Mouse (Mus musculus) left cerebral cortex, postnatal 36 days (tissue): ENCODE data around the gene Tulp2. TPM values are rescaled to one million over a fixed set of nuclear protein-coding genes. Genes with fewer than 3 reads are reported as not detected.
"Not testable (repeated sequence)": the region's sequence is repeated elsewhere in the genome, so short reads cannot be mapped to it uniquely, and the experiment has no call there.

Source experiments
- DNase-seq, 2 experiments: peaks; one replicate each; pipeline ENCODE4 v3.0.0; 2021 to 2022; ENCODE audit warnings: low spot score in 2 of 2, mixed read lengths in 1 of 2
- intact Hi-C: fragments of 180-260 bp; cut with DNase I; formaldehyde crosslinking; loops from one replicate; pipeline ENCODE4 v1.15.1; 2025
- total RNA-seq, 2 experiments: library from RNA; stranded (reverse); gene quantifications; 2 replicates each; pipeline ENCODE4 v1.2.3; 2021

The Tulp2 gene
- total RNA-seq, 2 experiments from 2014 or later: not detected

DNA sequence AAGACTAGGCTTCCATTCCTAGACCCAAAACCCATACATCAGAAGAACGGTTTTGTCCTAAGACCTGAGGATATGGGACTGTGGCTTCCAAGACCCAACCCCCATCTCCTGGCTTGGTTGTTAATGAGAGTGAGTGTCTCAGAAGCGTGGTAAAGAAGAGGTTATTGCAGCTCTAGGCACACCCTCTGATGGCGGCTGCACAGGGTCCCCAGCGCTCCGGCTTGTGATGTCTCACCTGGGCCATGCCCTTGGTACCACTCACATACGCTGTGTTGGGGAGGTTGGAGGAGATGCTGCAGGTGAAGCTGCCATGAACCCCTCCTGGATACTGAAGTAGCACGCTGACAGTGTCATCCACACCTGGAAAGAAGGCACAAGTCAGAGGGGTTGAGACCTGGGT is 2.9 kb upstream of the Tulp2 start:
- intact Hi-C loops: loop anchor here (5.0 to 10.0 kb wide), 2 partner anchors 49 to 206 kb away; partner anchors contain the start of genes Ntn5, Plekha4 and Ppp1r15a
- DNase-seq: no peak

DNA sequence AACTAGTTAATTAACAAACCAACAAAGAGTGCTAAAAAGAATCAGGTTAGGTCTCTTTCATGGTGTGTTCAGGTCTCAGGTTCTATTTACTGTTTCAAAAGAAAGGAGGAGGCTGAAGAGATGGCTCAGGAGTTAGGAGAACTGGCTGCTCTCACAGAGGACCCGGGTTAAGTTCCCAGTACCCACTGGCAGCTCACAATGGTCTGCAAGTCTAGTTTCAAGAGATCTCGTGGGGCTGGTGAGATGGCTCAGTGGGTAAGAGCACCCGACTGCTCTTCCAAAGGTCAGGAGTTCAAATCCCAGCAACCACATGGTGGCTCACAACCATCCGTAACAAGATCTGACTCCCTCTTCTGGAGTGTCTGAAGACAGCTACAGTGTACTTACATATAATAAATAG is 1.4 kb upstream of the Tulp2 start:
- DNase-seq, intact Hi-C loops: not testable (repeated sequence)

GRCm38 (mm10) chr7:45482166-45482565 is 489 bp downstream of the Tulp2 start:
- DNase-seq: no peak
- intact Hi-C loops: no loop called here

GRCm38 (mm10) chr7:45484985-45485384 is 3.3 kb downstream of the Tulp2 start:
- DNase-seq, intact Hi-C loops: not testable (repeated sequence)

DNA sequence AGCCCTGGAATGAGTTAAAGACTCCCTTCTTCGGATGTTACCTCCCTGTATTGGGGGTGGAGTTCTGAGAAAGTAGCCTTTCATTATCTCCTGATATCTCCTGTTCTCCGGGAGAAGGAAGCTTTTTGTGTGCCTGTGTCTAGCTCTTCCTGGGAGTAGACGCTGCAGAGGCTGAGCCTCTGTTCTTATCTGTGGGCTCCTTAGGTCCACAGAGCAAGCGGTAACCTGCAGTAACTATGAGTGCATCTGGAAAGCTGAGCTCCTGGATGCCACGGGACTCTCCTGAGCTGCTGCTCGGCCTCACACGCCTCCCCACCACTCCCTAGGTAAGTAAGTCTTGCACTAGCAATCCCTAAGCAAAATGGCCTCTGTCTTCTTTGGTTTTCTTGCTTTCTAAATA is 4.5 kb downstream of the Tulp2 start:
- intact Hi-C loops: no loop called here
- DNase-seq: no peak

GRCm38 (mm10) chr7:45486761-45487415 is 5.2 kb downstream of the Tulp2 start, which contains the start of gene Gm45808:
TSS of gene Gm45808 (minus strand) at chr7:45486811.
- intact Hi-C loops: no loop called here
- DNase-seq: no peak

DNA sequence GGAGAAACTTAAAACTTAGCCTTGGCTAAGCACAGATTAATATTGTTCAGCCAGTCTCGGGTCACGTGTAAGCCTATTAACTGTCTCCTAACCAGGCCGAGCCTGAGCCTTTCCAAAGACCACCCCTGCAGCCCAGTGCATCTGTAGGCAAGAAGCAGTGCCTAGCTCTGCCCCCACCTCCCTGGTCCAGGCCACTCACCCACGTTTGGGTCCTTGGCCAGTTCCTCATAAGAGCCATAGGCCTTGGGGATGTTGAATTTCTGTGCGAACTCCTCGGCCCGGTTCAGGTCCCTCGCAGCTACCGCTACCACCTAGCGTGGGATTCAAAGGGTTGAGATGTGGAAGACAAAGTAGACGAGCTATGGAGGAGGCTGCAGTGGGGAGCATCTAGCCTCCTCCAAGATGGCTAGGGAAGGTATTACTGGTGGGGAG is 6.2 kb downstream of the Tulp2 start:
- intact Hi-C loops: no loop called here
- no peak for DNase-seq

DNA sequence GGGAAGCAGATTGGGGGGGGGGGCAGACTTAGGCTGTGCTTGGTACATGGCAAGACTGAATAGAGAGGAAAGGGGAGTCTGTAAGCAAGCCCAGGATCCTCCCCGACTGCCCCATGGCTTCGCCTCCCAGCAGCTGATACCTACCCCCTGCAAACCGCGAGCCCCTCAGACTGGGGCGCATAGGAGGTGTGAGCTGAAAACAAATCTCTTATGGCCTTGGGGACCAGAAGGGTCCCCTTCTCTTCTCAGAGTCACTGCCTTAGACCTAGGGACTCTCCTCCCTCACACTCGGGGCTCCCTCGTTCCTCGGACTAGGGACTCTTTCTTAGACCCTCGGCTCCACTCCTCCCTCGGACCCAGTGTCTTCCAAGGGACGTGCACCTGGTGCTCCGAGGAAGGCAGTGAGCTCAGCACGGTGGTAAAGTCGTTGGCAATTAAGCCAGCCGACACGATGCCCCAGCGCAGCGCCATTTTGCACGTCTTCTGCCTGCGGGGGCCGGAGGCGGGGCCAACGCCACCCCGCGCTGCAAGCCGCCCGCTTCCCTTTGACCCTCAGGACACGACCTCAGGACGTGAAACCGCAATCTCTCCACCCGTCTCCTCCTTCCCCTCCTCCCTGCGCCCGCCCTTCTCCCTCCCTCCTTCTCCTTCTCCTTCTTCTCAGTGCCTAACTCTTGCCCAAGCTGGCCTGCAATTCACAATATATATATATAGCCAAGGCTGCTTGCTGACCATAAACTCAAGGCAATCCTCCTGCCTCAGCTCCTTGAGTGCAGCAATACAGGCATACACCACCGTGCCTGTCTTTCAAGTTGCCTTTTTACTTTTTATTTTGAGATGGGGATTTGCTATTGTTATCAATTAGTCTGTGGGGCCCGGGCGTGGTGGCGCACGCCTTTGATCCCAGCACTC is 6.9 kb downstream of the Tulp2 start, which contains the start of gene Dhdh:
Dhdh (minus strand) TSS at position 513 of the 912 bp plus-strand sequence.
- intact Hi-C loops: no loop called here
- peak; percentile 41 to 45 for DNase-seq

GRCm38 (mm10) chr7:45489578-45489977 is 7.9 kb downstream of the Tulp2 start:
- no peak for DNase-seq
- intact Hi-C loops: no loop called here

GRCm38 (mm10) chr7:45490822-45491221 is 9.1 kb downstream of the Tulp2 start:
- intact Hi-C loops: no loop called here
- no peak for DNase-seq

- DNase-seq: no peak
- intact Hi-C loops: no loop called here
Observed at GRCm38 (mm10) chr7:45491264-45491663, 9.6 kb downstream of the Tulp2 start.

DNA sequence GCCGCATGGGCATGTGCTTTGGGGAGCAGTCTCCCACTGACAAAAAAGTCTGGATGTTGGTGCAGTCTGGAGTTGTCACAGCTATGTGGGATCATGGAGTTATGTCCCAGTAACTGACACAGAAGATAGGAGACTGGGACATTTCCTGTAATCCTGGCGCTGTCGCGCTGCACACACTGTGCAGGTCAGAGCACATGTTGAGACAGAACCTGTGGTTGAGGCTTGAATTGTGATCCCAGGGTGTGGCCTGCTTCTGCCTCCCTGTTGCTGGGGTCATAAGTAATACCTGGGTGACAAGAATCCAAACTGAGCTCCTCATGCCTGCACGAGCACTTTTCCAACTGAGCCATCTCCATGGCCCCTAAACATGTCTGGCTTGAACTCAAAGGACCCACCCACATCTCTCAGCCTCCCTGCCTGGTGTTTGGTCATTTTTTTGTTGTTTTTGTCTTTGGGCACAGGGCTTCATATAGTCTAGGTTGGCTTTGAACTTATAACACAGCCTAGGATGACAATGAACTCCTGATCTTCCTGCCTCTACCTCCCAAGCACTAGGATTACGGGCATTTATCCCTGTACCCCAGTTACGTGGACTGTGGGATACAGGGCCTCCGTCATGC is 10.7 kb downstream of the Tulp2 start:
- intact Hi-C loops: no loop called here

DNA sequence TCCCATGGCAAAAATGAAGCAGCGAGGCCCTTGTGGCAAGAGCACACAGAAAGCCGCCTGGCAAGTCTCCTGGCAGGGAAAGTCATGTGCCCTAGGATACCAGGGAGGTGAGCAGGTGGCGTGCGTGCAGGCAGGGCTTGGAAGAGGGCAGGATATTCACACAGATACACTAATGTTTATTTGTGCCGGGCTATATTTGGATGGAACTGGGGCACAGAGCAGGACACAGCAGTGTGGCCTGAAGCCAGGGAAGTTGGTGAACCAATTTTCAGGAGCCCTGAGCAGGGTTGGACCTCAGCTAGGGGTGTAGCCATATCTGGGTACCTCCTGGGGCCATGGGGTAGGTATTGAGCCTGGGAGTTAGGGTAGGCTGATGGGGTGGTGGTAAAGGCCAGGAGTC is 11.3 kb downstream of the Tulp2 start:
- intact Hi-C loops: no loop called here
- no peak for DNase-seq

More for the DNA sequence above, 10.7 kb downstream of the Tulp2 start:
- no peak for DNase-seq

DNA sequence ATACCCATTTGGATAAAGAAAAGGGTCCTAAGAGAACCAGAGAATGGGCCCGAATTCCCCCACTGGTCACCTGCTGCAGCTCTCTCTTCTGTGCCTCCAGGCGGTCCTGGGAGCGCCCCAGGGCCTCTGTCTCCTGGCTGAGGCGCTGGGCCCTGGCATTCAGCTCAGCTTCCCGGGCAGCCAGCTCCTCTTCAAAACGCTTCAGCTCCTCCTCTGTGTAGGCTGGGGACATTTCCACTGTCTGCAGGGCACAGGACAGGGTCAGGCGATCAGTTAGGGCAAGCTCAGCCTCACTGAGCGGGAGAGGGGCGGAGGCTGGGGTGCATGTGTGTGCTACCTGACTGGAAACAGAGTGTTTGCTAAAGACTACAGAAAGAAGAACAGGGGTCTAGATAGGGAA is 12.9 kb downstream of the Tulp2 start:
- intact Hi-C loops: no loop called here

GRCm38 (mm10) chr7:45498427-45498826 is 16.8 kb downstream of the Tulp2 start:
- DNase-seq: no peak
- intact Hi-C loops: no loop called here

More for the DNA sequence above, 12.9 kb downstream of the Tulp2 start:
- no peak for DNase-seq

GRCm38 (mm10) chr7:45507583-45507982 is 25.9 kb downstream of the Tulp2 start:
- DNase-seq: no peak
- intact Hi-C loops: no loop called here

GRCm38 (mm10) chr7:45508561-45508960 is 26.9 kb downstream of the Tulp2 start:
- intact Hi-C loops: no loop called here

GRCm38 (mm10) chr7:45509181-45509882 is 27.7 kb downstream of the Tulp2 start:
- intact Hi-C loops: no loop called here
- DNase-seq: no peak

More at GRCm38 (mm10) chr7:45508561-45508960, 26.9 kb downstream of the Tulp2 start:
- DNase-seq: no peak
